Mouse (Mus musculus): ENCODE measurements around the gene Sdcbp2. TPM values are rescaled to one million over a fixed set of nuclear protein-coding genes. Genes with fewer than 3 reads are reported as not detected.
"Not testable (repeated sequence)": the region's sequence is repeated elsewhere in the genome, so short reads cannot be mapped to it uniquely, and the experiment has no call there.

The Sdcbp2 gene
- total RNA-seq, 2 experiments from 2014 or later, result 0.74 to 1.2 TPM

- DNase-seq (ENCODE audit: low spot score), result no peak
These were observed 5.6 kb upstream of the Sdcbp2 start for GRCm38 (mm10) chr2:151566856-151567255.

GRCm38 (mm10) chr2:151569452-151569851 lies 3.0 kb upstream of the Sdcbp2 start:
- DNase-seq (ENCODE audit: low spot score), result no peak

GRCm38 (mm10) chr2:151573667-151574066 lies 1.2 kb downstream of the Sdcbp2 start:
- DNase-seq (ENCODE audit: low spot score), result no peak

DNA sequence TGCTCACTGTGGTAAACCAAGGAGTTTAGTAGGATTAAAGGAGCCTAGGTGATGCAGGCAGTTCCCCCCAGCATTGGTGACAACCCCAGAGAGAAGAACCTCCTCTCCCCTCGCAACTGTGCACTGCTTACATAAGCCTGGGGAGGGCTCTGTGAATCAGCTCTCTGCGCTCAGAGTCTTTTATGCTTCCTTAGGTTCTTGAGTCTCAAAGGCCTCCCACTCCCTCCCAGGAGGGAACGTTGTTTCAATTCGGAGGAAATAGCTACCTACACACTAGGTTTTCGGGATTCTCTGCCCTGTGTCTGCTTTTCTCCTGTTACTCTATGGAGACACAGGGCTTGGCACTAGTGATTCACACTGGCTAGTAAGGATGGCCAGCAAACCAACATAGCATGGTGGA lies 2.2 kb downstream of the Sdcbp2 start:
- no peak for DNase-seq (ENCODE audit: low spot score)

- DNase-seq (ENCODE audit: low spot score), result peak; percentile 54
These were observed 2.8 kb downstream of the Sdcbp2 start for GRCm38 (mm10) chr2:151575119-151575698.

- peak; percentile 89 for DNase-seq (ENCODE audit: low spot score)
These were observed 3.4 kb downstream of the Sdcbp2 start for GRCm38 (mm10) chr2:151575699-151576389.

- no peak for DNase-seq (ENCODE audit: low spot score)
These were observed 6.8 kb downstream of the Sdcbp2 start for GRCm38 (mm10) chr2:151579183-151579582.

DNA sequence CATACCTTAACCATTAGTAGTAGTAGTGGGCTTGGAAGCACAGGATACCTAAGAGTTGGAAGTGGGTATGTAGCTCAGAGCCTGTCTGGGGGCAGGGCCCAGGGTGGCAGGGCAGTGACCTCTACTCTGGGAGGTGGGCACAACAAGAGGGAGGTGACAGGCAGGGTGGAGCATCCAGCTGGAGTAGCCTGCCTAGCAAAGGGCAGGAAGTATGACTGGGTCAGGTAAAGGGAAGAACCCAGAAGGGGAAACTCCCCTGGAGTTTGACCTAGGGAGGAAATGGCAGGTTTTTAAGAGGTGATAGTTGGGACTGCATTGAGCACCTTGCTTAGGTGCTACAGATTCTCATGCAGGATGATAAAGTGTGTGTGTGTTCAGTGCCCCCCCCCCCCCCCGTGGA lies 8.5 kb downstream of the Sdcbp2 start:
- DNase-seq (ENCODE audit: low spot score), result no peak

DNA sequence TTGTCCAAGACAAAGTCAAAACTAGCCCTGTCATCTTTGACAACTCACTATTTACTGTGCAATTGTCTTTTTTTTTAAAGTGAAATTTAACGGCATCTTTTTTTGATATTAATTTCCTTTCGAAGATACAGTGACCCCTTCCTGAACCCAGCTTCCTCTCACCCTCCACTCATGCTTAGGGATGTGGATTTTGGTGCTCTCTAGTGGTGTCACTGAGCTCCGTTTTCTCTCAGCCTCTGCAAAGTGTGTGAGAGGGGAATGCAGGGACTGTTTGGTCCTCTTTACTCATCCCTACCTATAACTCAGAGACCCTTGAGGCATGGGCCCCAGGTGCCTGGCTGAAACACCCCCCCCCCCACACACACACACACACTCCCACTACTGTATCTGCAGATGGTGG lies 13.5 kb downstream of the Sdcbp2 start:
- DNase-seq (ENCODE audit: low spot score), result no peak

- DNase-seq (ENCODE audit: low spot score), result no peak
These were observed 14.4 kb downstream of the Sdcbp2 start for GRCm38 (mm10) chr2:151586807-151587206.

DNA sequence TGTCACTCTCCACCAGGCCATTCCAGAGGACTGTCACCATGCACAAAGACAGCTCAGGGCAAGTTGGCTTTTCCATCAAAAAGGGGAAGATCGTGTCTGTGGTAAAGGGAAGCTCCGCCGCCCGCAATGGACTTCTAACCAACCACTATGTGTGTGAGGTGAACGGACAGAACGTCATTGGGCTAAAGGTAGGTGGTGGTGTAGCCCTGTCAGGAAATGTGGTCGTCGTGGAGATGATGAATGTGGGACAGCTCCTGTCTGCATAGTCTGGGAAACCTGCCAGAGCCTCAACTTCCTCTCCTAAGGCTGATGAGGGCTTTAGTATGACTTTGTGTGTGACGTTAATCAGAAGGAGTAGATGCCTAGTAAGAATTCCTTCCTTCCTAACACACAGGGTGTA lies 14.9 kb downstream of the Sdcbp2 start:
- no peak for DNase-seq (ENCODE audit: low spot score)

DNA sequence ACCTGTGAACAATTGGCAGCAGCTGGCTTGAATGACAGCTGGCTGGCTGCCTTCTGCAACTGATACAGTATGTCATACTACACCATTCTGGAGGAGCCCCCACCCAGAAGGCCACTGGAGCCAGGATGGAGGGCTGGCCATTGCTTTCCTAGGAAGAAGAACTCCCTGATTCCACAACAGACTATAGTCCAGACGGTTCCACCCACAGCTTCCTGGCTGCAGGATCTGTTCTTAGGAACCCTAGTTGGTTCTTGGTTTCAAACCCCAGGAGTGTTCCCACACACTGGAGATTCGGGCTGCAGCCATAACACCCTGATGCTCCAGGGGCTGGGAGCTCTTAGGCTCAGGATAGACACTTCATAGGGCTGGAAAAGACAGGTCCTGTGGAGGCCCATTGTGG lies 25.6 kb downstream of the Sdcbp2 start:
- DNase-seq (ENCODE audit: low spot score), result no peak

DNA sequence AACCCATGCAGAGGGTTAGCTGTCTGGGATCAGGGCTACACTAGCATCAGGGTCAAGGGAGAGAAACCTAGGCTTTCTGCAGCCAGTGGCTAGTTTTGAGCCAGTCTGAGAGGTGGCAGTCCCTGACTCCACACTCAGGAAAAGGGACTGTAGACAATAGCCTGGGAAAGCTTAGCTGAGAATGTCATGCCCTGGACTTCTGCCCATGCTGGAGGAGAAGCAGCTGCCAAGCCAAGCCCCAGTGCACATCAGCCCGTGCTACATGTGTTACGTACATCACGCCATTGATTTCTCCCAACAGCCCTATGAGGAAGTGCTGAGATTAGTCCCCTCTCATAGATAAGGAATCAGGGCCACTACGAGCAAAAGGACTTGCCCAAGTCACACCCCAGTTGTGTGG lies 29.7 kb downstream of the Sdcbp2 start:
- no peak for DNase-seq (ENCODE audit: low spot score)

- DNase-seq (ENCODE audit: low spot score), result peak; percentile 51
These were observed 31.2 kb downstream of the Sdcbp2 start for GRCm38 (mm10) chr2:151603630-151604029.

DNA sequence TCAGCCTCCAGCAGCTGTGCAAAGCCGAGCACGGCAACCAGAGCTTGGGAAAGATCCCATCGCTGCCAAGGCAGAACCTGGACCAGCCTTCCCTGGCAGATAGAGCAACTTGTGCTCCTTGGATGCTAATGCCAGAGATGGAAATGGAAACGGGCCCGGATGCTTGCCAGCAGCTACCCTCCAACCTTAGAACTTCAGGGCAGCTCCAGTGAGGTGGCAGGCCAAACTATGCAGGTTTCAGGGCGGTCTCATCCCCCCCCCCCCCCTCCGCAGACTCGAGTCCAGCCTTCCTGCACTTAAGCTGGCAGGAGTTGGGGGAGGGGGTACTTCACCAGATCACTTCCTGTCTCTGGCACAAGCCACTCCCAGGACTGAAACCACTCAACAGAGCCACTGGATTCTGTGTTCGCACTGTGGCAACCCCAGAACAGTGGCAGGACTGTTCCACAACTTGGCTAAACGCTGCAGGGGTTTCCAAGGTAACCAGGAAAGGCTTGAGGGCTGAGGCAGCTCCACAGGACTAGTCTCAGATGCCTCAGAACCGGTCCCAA lies 33.1 kb downstream of the Sdcbp2 start:
- DNase-seq (ENCODE audit: low spot score), result peak; percentile 66

DNA sequence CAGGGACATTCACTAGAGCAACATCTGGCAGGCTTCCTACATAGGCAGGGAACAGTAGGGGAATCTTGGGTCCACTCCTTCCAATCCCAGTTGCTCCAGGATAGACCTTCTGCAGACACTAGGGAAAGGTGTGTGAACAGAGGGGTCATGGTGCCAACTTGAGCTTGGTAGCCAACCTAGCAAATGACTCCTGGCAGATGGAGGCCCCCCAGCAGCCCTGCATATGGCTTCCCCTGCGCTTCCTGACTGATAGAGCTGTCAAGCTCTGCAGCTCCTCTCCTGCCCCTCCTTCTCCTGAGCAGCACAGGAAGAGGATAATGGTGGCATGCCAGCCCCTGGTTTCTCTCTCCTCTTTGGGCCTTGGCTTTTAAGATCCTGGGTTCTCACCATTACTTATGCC lies 36.0 kb downstream of the Sdcbp2 start:
- DNase-seq (ENCODE audit: low spot score), result no peak

GRCm38 (mm10) chr2:151609974-151610373 lies 37.6 kb downstream of the Sdcbp2 start:
- DNase-seq (ENCODE audit: low spot score), result no peak

GRCm38 (mm10) chr2:151615779-151616178 lies 43.4 kb downstream of the Sdcbp2 start:
- not testable (repeated sequence) for DNase-seq (ENCODE audit: low spot score)

- DNase-seq (ENCODE audit: low spot score), result peak; percentile 56
These were observed 44.3 kb downstream of the Sdcbp2 start for GRCm38 (mm10) chr2:151616551-151617329.

GRCm38 (mm10) chr2:151623776-151624175 lies 51.4 kb downstream of the Sdcbp2 start:
- no peak for DNase-seq (ENCODE audit: low spot score)

DNA sequence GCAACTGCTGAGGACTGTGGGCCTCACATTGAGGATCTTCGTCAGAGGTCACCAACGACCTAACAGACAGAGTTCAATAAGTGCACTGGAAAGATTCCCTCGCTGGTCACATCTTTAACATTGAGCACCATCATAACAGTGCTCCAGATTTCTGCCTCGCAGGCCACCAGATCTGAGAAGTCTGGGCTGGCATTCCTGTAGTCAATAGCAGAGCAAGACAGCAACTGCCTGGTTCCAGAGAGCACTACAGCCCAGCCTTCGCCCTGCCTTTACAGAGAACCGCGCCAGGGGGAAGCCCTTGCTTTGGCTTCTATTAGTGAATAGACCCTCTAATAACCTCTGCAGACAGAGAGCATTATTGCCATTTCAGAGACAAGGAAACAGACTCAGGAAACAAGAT lies 53.9 kb downstream of the Sdcbp2 start:
- no peak for DNase-seq (ENCODE audit: low spot score)

GRCm38 (mm10) chr2:151628011-151628410 lies 55.6 kb downstream of the Sdcbp2 start:
- no peak for DNase-seq (ENCODE audit: low spot score)

All from gastrocnemius, adult 18-20 months (tissue).